Mouse (Mus musculus): ENCODE measurements at regions not wholly inside any gene's neighbourhood (a gene's known extent, or its start where the extent isn't known, plus 50 kb on each side); places are given as distances from the start of the nearest gene placed in this dataset.

DNA sequence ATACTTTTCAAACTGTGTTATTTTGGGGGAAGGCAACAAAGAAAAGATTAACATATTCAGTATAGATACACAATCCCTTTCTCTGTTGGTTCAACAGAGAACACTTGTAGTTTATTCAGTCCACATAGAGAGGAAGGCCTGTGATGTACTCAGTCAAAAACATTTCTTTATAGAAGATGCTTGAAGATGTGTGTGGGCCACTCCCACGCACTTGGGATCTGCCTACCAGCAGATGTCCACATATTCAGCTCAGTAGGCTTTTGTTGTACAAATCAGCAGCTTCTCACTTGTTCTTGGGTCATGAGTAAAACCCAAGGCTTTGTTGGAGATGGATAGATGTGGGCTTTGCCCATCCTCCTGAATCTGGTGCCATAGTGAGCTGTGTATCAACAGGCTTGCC is 239.6 kb upstream of the Pdzrn3 start:
- intact Hi-C loops (cut with DNase I): loop anchor here (2.0 to 5.0 kb wide), 5 partner anchors 66 to 730 kb away; partner anchors contain the start of gene Pdzrn3
- DNase-seq (ENCODE audit: low spot score in 2 of 2): peak in 1 of 2 experiments; percentile 53

DNA sequence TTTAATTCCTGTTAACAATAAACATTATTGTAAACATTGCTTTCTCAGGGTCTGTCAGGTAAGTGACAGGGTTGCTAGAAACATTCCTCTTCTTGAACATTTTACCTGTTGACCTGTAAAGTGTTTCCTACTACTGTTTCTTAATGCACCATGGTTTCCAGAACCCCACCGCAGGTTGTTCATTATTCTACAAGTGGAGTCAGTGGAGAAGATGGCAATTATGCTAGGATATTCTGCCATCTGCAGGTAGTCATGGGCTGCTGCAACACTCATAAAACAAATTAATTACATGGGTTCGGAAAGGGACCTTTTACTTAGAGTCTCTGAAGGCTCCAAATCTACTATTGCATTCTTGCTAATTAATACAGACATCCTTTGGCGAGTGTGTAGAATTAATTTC is 239.1 kb upstream of the Pdzrn3 start:
- intact Hi-C loops (cut with DNase I): loop anchor here (2.0 to 5.0 kb wide), 5 partner anchors 66 to 729 kb away; partner anchors contain the start of gene Pdzrn3
- DNase-seq (ENCODE audit: low spot score in 2 of 2): peak in 1 of 2 experiments; percentile 62

DNA sequence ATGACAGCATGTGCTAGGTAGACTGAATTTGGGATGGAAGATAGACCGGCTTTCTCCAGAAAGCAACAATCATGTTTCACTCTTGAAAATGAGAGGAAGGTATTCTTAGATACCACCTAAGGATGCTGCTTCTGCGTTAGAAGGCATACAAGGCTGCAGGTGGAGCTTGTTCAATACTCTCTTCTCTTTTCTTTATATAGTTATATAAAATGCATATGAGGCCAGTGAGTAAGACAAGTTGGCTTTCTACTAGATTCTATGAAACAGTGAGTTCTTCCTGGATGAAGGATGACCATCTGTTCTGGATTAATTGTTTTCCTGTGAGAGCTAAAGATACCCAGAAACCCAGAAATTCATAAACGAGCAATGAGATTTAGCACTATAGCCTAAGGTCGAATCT is 231.3 kb upstream of the Pdzrn3 start:
- intact Hi-C loops (cut with DNase I): no loop called here
- DNase-seq (ENCODE audit: low spot score in 2 of 2): peak in 1 of 2 experiments; percentile 57

DNA sequence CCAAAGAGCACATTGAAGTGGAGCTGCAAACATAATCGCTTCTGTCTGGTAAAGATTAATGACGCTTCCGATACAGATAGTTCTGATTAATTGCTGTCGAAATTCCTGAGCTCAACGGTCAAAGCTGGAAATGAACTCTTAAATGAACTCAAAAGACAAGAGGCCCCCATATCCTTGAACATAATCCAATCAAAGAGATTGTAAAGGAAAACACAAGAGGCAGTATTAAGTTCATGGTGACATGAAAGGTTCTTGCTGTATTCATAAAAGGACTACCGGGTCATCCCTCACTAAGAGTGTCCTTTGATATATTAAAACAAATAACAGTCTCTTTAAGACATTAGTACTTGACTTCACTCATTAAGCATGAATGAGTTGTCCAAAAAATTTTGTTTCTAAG is 225.4 kb upstream of the Pdzrn3 start:
- intact Hi-C loops (cut with DNase I): no loop called here
- DNase-seq (ENCODE audit: low spot score in 2 of 2): no peak

DNA sequence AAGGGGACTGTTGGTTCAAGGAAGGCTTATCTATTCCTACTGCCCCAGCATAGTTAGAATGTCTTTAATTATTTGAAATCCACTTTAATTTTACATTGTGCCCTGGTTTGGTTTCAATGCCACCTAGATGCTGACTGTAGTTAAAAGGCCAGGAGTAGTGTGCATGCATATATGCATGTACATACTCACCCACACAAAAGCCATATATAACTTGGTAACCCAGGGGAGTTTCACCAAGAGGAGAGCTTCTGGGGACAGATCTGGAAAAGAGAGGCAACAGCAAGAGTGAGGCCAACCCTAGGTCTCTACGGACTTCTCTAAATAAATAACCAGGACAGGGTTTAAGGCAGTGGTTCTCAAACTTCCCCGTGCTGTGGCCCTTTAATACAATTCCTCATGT is 219.3 kb upstream of the Pdzrn3 start:
- no peak for DNase-seq (ENCODE audit: low spot score in 2 of 2)
- intact Hi-C loops (cut with DNase I): no loop called here

DNA sequence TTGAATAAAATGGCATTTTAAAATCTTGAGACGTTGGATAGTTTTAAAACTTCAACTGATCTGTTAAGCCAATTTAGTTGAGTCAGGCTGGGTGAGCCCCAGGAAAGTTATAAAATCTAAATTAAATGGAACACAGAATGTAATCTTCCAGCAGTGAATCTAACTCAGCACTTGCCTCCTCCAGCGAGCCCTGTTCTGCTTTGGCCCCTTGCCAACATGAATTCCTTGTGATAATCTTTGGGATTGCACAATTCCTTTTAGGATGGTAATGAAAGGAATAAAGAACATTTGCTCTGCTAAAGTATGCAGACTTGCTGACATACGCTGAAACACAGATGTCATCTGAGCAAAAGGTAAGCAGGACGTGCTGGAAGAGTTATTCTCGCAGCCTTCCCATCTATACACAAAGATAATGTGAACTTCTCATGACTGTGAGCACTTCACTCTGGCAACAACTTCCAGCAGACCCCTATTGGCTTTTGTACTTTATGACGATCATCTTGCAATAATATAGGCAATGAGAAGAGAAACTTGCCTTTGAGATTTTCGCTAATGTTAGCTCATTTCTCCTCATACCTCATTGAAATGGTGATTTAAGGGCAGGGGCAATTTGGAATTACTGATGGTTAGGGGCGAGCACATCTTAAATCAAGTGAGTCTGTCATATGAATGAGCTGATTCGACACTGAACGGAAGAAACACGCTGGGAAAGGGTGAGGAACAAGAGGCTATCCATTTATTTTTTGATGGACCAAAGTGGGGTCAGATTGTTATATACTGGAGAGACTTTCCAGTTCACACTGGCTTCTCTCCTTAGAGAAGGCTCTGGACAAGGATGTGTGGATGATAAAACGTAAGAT is 216.3 kb upstream of the Pdzrn3 start:
- peak in 1 of 2 experiments; percentile 60 for DNase-seq (ENCODE audit: low spot score in 2 of 2)
- intact Hi-C loops (cut with DNase I): no loop called here

DNA sequence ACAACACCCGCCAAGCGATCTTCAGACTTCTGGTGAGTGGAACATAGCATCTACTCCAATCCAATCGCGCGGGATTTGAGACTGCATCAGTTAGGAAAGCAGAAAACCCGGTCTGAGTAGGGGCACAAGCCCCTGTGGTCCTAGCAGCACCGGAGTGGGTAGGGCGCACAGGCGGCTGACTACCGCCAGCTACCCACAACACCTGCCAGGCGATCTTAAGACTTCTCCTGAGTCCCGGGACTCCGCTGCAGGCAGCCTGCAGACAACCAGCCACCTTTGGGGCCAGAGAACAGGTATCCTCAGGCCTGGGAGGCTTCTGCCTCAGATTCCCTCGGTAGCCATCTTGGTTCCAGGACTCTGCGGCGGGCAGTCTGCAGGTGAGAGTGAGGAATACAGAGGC is 208.2 kb upstream of the Pdzrn3 start:
- intact Hi-C loops (cut with DNase I): no loop called here
- DNase-seq (ENCODE audit: low spot score in 2 of 2): no peak

DNA sequence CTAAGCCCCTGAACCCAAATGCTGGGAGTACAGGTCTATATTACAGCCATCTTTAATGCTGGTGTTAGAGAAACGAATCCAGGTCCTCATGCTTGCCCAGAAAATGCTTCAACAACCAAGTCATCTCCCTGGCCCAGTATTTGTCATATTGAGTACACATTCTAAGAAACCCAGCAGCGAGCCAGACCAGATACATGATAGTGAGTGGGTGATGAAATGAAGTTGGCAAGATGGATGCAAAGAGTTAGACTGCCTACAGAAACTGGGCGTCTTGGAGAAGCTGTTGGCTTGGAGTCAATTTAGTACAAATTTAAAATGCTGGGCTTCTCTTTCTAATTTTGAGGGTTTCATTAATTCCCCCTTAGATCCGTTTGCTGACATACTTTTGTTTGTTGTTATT is 203.1 kb upstream of the Pdzrn3 start:
- intact Hi-C loops (cut with DNase I): no loop called here
- peak in 1 of 2 experiments; percentile 72 for DNase-seq (ENCODE audit: low spot score in 2 of 2)

DNA sequence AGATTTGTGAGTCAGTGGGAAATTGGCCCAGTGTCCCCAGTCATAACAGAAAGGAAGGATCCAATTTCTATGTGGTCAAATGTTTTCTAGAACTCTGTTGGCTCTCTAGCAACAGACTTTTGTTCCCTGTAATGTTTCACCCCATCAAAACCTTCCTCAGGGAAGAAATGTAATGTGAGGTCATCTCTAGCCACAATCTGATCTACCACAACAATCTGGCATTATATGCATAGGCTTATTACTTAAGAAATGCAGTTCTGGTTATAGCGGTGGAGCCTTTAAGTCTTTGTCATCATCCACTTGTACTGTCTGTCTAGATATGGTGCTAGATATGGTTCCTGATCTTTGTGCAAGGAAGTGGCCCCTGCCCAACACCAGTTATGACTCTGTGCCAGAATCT is 178.4 kb upstream of the Pdzrn3 start:
- no peak for DNase-seq (ENCODE audit: low spot score in 2 of 2)
- intact Hi-C loops (cut with DNase I): no loop called here

DNA sequence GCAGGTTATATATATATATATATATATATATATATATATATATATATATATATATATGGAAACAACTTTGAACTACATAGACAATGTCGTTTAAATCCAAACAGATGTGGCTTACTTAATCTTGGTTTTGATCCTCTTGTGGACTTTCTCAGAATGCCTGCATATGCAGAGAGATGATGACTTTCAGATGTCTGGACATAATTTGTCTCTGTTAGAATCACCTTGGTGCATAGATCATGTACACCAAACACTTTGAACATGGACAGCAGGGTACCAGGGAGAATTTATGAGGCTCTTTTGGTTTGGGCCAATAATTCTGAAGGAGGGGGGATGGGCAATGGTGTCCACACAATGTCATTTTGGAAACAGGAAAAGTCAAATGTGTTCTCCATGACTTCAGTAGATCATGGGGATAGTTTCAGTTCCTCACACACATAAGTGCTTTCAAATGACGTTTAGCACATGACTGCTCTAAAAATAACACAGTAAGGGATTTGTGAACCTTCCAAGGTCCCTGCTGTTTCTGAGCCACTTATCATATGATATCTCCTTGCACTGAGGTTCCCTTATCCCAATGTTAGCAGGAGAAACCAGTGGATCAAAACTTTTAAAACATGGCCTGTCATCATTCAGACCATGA is 177.4 kb upstream of the Pdzrn3 start:
- intact Hi-C loops (cut with DNase I): no loop called here
- no peak for DNase-seq (ENCODE audit: low spot score in 2 of 2)

DNA sequence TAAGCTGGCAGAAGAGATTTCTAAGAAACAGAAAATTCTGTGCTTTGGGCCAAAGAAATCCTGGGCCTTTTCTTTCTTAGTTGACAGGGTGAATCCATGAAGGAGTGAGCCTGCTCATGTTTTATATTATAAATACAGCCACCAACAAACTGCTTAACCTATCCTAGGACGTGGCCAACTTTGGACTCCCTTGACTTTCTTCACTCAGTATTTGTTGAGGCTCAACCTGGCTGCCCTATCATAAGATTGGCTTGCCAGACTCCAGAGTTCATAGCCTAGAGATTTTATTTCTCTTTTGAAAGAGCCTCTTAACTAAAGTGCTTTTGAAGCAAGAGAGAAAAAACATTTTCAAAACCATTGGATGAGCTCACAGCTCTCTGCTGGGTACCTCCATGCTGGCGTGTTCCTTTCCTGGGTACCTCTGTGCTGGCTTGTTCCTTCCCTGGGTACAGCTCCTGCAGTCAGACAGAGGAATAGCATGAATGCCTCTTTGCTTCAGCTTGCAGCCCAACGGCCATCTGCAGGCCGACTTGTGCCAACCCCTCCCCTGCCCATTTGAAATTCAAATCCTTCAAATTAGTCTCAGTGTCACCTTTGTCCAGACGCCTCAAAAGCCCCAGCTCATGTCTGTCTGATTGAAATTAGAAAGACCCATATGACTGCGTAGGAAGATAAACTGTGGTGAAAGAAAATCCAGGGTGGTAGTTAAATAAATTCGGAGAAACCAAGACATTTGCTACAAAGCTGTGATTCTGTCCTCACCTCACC is 173.0 kb upstream of the Pdzrn3 start:
- intact Hi-C loops (cut with DNase I): loop anchor here (1.0 to 2.0 kb wide), 3 partner anchors 56 to 196 kb away; no protein-coding TSS in a partner anchor
- DNase-seq (ENCODE audit: low spot score in 2 of 2): peak; percentile 47 to 93

DNA sequence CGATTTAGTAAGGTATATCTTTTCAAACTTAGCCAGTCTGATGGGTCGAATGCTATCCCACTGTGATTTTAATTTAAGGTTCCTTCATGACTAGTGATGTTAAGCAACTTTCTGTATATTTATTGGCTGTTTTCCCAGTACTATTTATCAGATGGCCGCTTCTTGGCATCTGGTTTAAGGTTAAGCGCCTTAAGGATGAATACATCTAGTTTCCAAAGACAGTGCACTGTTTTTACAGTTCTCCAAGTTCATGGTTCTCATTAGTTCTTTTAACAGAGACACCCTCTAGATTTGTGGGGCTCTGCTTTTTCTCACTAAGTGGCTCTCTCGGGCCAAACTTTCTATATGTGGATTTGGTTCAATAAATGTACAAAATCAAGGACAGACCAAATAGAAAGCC is 159.9 kb upstream of the Pdzrn3 start:
- DNase-seq (ENCODE audit: low spot score in 2 of 2): no peak
- intact Hi-C loops (cut with DNase I): loop anchor here (10.0 kb wide), 1 partner anchor 653 kb away; no protein-coding TSS in a partner anchor

DNA sequence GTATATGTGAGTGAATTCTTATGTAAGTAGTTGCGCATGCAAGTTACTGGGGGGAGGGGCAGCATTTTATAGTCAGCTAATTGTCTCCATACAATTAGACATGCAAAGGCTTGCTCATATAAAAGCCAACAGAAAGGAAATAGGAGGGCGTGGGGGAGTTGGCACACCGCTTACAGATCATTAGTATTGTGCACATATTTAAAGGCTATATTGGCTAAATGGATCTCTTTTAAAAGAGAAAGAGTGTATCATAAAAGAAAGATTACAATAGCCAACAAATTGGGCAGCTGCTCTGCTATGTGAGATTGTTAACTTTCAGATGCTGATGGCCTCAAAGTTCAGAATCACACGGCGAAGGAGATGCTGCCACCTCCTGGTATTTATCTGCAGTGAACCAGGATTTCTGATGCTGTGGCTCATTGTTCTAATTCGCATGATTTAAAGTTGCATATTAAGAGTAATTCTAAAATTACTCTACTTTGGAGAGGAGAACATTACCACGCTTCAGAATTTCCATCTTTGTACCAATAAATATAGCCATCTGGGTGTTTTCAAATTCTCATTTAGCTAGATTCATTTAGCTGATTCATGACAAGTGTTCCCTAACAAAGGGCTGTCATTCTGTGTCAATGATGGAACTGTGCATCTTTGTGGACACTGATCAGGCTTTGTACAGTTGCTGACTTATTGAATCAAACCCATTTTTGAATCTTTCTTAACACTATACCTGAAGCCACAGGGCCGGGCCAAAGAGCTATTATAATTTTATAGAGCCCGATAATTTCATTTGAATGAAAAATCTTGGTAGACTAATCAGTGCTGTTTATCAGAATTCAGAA is 156.7 kb upstream of the Pdzrn3 start:
- intact Hi-C loops (cut with DNase I): loop anchor here (1.0 to 10.0 kb wide), 5 partner anchors 52 to 650 kb away; partner anchors contain the start of gene Pdzrn3
- DNase-seq (ENCODE audit: low spot score in 2 of 2): peak; percentile 61 to 78

DNA sequence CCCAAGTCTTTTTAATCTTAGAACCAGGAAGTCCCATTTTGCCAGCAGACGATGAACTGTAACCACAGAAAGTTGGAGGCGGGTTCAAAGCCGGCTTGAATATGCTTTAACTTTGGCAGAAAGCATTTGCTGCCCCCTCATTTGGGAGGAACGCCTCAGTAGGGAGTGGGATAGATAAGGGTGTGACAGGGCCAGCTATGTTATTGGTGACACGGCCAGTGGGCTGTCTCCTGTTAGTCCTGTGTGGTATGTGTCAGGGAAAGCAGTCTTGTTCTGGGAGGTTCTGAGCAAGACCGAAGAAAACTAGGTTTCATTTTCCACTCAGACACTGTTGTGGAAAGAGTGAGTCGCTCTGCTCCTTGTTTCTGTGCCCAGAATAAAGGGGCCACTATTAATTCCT is 154.7 kb upstream of the Pdzrn3 start:
- peak in 1 of 2 experiments; percentile 52 for DNase-seq (ENCODE audit: low spot score in 2 of 2)
- intact Hi-C loops (cut with DNase I): loop anchor here (1.0 to 10.0 kb wide), 4 partner anchors 50 to 648 kb away; no protein-coding TSS in a partner anchor

DNA sequence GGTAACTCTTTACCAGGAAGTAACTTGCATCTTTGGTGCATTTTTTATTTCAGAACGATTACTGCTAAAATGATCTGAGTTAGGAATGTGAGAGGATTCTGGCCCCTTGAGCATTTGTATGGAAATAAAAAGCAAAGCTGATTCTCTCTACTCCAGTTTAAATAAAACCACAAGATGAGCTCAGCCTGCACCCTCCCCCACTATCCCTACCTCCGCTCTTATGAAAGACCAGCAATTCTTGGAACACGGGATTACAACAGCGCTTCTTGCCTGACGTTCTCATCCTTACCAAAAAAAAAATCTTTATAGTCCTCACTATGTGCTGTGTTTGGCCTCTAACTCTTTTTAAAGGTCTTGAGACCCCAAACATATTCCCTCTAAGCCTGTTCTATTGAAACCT is 154.2 kb upstream of the Pdzrn3 start:
- peak in 1 of 2 experiments; percentile 79 for DNase-seq (ENCODE audit: low spot score in 2 of 2)
- intact Hi-C loops (cut with DNase I): loop anchor here (1.0 to 10.0 kb wide), 4 partner anchors 50 to 647 kb away; no protein-coding TSS in a partner anchor

DNA sequence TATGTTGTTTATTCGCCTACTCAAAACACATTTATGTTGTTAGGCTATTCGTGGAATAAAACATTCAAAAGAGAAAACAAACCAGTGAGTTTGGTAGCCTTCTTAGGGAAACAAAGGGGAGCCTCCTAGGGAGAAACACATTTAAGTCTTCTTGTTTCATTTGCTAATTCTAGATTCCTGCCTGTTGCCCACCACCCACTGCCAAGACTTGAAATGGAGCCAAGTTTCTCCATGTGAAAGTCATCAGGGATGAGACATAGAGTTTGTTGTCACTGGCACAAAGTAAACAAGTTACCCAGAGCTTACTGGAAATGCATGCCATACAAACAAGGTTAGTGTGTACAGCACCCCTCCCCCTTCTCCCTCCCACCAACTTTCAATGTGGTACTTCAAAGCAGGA is 147.4 kb upstream of the Pdzrn3 start:
- intact Hi-C loops (cut with DNase I): no loop called here
- no peak for DNase-seq (ENCODE audit: low spot score in 2 of 2)

DNA sequence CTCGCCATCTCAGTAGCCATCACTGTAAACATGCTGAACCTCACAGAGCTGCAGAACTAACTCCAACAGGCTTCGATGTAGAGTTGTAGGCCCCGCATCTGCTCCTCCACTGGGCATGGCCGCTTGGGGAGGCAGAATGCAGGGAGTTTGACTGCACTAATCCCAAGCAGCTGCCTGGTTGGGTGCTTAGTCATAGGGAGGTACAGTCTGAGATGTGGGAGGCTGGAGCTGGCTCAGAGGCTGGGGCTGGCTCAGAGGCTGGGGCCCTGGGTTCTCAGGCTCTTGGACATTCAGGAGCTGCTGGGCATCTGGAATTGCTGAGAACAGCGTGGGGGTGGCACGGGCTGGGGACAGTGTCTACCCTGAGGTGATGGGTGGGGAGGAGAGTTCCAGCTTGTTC is 143.6 kb upstream of the Pdzrn3 start:
- intact Hi-C loops (cut with DNase I): no loop called here
- peak in 1 of 2 experiments; percentile 54 for DNase-seq (ENCODE audit: low spot score in 2 of 2)

DNA sequence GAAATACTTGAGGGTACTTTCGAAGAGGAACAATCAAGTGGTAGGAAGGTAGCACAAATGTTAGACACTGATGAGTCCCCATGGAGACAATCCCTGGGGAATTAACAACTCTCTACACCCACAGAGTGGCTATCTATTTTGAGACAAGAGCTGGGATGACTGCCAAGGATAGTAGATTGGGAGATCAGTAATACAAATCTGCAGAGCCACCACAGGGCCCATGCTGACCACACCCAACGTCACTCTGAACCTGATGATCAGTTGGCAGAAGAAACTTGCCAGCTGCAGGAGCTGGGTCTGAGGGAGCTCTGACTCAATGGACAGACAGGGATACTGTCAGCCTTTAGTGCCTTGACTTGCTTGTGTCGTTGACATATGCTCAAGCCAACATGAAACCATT is 143.1 kb upstream of the Pdzrn3 start:
- DNase-seq (ENCODE audit: low spot score in 2 of 2): peak; percentile 52 to 80
- intact Hi-C loops (cut with DNase I): no loop called here
